In the genomic region with DNA sequence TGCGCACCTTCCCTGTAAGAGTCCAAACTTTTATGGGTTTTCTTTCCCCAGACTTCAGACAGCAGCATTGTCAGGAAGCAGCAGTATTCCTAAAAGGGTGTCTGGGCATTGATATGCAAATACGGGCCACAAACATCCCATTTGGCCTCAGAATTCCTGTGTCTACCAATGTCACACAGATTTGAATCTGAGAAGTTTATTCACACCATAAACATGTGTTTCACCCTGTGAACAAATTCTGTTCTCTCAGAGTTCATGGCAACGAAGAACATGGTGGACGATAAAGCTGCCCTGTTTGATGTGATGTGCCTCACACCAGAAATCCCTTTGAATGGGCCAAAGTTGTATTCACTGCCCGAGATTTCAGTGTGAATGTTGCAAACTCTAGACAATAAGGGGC, we compare ENCODE assay signal across 16 mouse cellular contexts.
A peak's percentile ranks its signal among the peaks of the same experiment; 100 is the strongest.
DNase-seq lines count a peak whose midpoint lies in the region; ATAC-seq and TF ChIP-seq lines count a peak whose summit lies in the region.
"Had no signal": no experiment of that assay in that cellular context is flagged by ENCODE, and none has a peak within 500 bp of the region (broad histone marks: within the 10 kb centered on the region; RNA-seq: fewer than 3 reads in every experiment).

No protein-coding gene starts in this region.

- H3K4me2 ChIP-seq in hindbrain, postnatal 0 days (ENCODE audit: low read depth, low read length), result no peak overlapping the region
- H3K4me2 ChIP-seq in midbrain, embryonic 14.5 days (ENCODE audit: low read length), result no peak overlapping the region
- H3K4me2 ChIP-seq in stomach, postnatal 0 days (replicated peaks; ENCODE audit: low read depth), result no peak overlapping the region
- H3K4me2 ChIP-seq: hindbrain, embryonic 15.5 days had no signal

- H3K9ac ChIP-seq in hindbrain, postnatal 0 days (replicated peaks; ENCODE audit: low read length), result no peak overlapping the region
- no peak overlapping the region for H3K9ac ChIP-seq in midbrain, embryonic 14.5 days (replicated peaks; ENCODE audit: low read length)
- no peak overlapping the region for H3K9ac ChIP-seq in stomach, postnatal 0 days (ENCODE audit: low read length)
- H3K9ac ChIP-seq: hindbrain, embryonic 15.5 days had no signal

- no peak for ATAC-seq in hindbrain, postnatal 0 days
- no peak for ATAC-seq in midbrain, embryonic 14.5 days (ENCODE audit: low FRiP score, low TSS enrichment)
- no peak for ATAC-seq in stomach, postnatal 0 days (ENCODE audit: low FRiP score, low TSS enrichment)

- H3K27ac ChIP-seq in hindbrain, embryonic 10.5 days, result peak overlapping the region; percentile 74
- no peak overlapping the region for H3K27ac ChIP-seq in hindbrain, postnatal 0 days
- no peak overlapping the region for H3K27ac ChIP-seq in midbrain, embryonic 14.5 days (replicated peaks; ENCODE audit: low read depth, low read length)
- H3K27ac ChIP-seq in stomach, postnatal 0 days (replicated peaks), result no peak overlapping the region
- H3K27ac ChIP-seq: hindbrain, embryonic 15.5 days; macrophage had no signal

- intact Hi-C loops in heart, postnatal 25 days (cut with DNase I), result loop anchor here (10.0 kb wide), 1 partner anchor 590 kb away; no protein-coding TSS in a partner anchor

- H3K4me1 ChIP-seq in hindbrain, embryonic 10.5 days (replicated peaks), result peaks cover 12% of the 10 kb centered on the region; the same call in 1 of the 2 replicates
- H3K4me1 ChIP-seq in hindbrain, postnatal 0 days (ENCODE audit: insufficient read depth, low read length), result no peaks in the 10 kb centered on the region
- no peaks in the 10 kb centered on the region for H3K4me1 ChIP-seq in midbrain, embryonic 14.5 days (ENCODE audit: control insufficient read depth, insufficient read depth, low read length)
- no peaks in the 10 kb centered on the region for H3K4me1 ChIP-seq in stomach, postnatal 0 days (replicated peaks; ENCODE audit: control insufficient read depth, insufficient read depth)
- H3K4me1 ChIP-seq: hindbrain, embryonic 15.5 days had no signal

- no peak overlapping the region for H3K4me3 ChIP-seq in hindbrain, embryonic 10.5 days
- no peak overlapping the region for H3K4me3 ChIP-seq in hindbrain, postnatal 0 days (ENCODE audit: low read length)
- H3K4me3 ChIP-seq in midbrain, embryonic 14.5 days (replicated peaks; ENCODE audit: low read depth, low read length), result no peak overlapping the region
- no peak overlapping the region for H3K4me3 ChIP-seq in stomach, postnatal 0 days (ENCODE audit: low read depth, low read length)
- H3K4me3 ChIP-seq: hindbrain, embryonic 15.5 days had no signal

- TF ChIP-seq CTCF in hindbrain, postnatal 0 days (IDR thresholded peaks at IDR 0.05; ENCODE audit: low read depth), result no peak
- TF ChIP-seq CTCF in stomach, postnatal 0 days (IDR thresholded peaks at IDR 0.05; ENCODE audit: low read depth), result no peak

- H3K27me3 ChIP-seq in hindbrain, embryonic 10.5 days (ENCODE audit: insufficient read depth, poor library complexity, severe bottlenecking), result no peaks in the 10 kb centered on the region
- H3K27me3 ChIP-seq in hindbrain, postnatal 0 days (ENCODE audit: insufficient read depth, low read length), result no peaks in the 10 kb centered on the region
- H3K27me3 ChIP-seq in midbrain, embryonic 14.5 days (ENCODE audit: control insufficient read depth, insufficient read depth, low read length), result no peaks in the 10 kb centered on the region
- H3K27me3 ChIP-seq in stomach, postnatal 0 days (ENCODE audit: control insufficient read depth, insufficient read depth, low read length), result no peaks in the 10 kb centered on the region
- H3K27me3 ChIP-seq: hindbrain, embryonic 15.5 days had no signal

- DNase-seq in hindbrain, embryonic 10.5 days (ENCODE audit: low spot score), result peak; percentile 25
- no peak for DNase-seq in hindbrain, postnatal 0 days (ENCODE audit: low spot score)
- DNase-seq in ES-CJ7 (ENCODE audit: low read depth, low spot score), result peak; percentile 67
- peak; percentile 8 for DNase-seq in embryo, embryonic 9.5 days (ENCODE audit: extremely low spot score)
- peak; percentile 39 for DNase-seq in midbrain, embryonic 14.5 days
- DNase-seq in stomach, postnatal 0 days (ENCODE audit: low spot score), result no peak
- DNase-seq in right cerebral cortex, postnatal 10 days (ENCODE audit: low spot score in 2 of 2), result no peak
- DNase-seq in heart, postnatal 25 days (ENCODE audit: low spot score), result no peak
- DNase-seq: adrenal gland, postnatal 25 days; cerebellum, adult 9-11 months; heart, adult 11 months; kidney, adult 18-20 months; kidney, postnatal 25 days; lung, adult 2 months had no signal

- no peak for TF ChIP-seq EP300 in stomach, postnatal 0 days (optimal IDR thresholded peaks at IDR 0.05)

- WGBS in hindbrain, embryonic 10.5 days, result 40% methylated on average over 4 of the region's 5 CpGs
- 35% methylated on average over 4 of the region's 5 CpGs for WGBS in hindbrain, postnatal 0 days
- 5% methylated on average over 4 of the region's 5 CpGs for WGBS in midbrain, embryonic 14.5 days
- 82% methylated on average over 4 of the region's 5 CpGs for WGBS in stomach, postnatal 0 days

- H3K36me3 ChIP-seq in hindbrain, embryonic 10.5 days, result no peaks in the 10 kb centered on the region
- H3K36me3 ChIP-seq in hindbrain, postnatal 0 days (ENCODE audit: insufficient read depth, low read length), result no peaks in the 10 kb centered on the region
- H3K36me3 ChIP-seq in midbrain, embryonic 14.5 days (ENCODE audit: control insufficient read depth, insufficient read depth, low read length), result no peaks in the 10 kb centered on the region
- no peaks in the 10 kb centered on the region for H3K36me3 ChIP-seq in stomach, postnatal 0 days (ENCODE audit: control insufficient read depth, insufficient read depth, low read length)
- H3K36me3 ChIP-seq: hindbrain, embryonic 15.5 days had no signal

- no peaks in the 10 kb centered on the region for H3K9me3 ChIP-seq in hindbrain, embryonic 10.5 days
- H3K9me3 ChIP-seq in hindbrain, postnatal 0 days (ENCODE audit: low read length), result no peaks in the 10 kb centered on the region
- no peaks in the 10 kb centered on the region for H3K9me3 ChIP-seq in midbrain, embryonic 14.5 days (ENCODE audit: control insufficient read depth, low read length)
- no peaks in the 10 kb centered on the region for H3K9me3 ChIP-seq in stomach, postnatal 0 days (ENCODE audit: control insufficient read depth, low read length)
- H3K9me3 ChIP-seq: hindbrain, embryonic 15.5 days had no signal

Comparison
In these comparisons a context has a peak if more than half of its experiments do, and no peak if none do; other contexts are left out.
1. DNase-seq: peak in hindbrain, embryonic 10.5 days (single experiment), ES-CJ7 (single experiment), embryo, embryonic 9.5 days (single experiment) and midbrain, embryonic 14.5 days (single experiment); none in hindbrain, postnatal 0 days (single experiment), stomach, postnatal 0 days (single experiment), right cerebral cortex, postnatal 10 days (0 of 2) and heart, postnatal 25 days (single experiment).